Mouse (Mus musculus) liver, adult (tissue): Measurements from ENCODE around the gene Gdpd2.

Source experiments
- GATA4 ChIP-seq: IDR thresholded peaks from 2 replicates; pipeline ENCODE4 v1.6.1; 2014; ENCODE audit warnings: mild to moderate bottlenecking, low read length; ENCODE audit not compliant: insufficient replicate concordance

Gdpd2 gene

GRCm38 (mm10) chrX:100729665-100730188 lies at the start of gene Gdpd2:
Gene Gdpd2 (plus strand): TSS chrX:100729873.
- TF ChIP-seq GATA4: no peak

GRCm38 (mm10) chrX:100686527-100686926 lies 43.1 kb upstream of the Gdpd2 start:
- TF ChIP-seq GATA4: no peak

DNA sequence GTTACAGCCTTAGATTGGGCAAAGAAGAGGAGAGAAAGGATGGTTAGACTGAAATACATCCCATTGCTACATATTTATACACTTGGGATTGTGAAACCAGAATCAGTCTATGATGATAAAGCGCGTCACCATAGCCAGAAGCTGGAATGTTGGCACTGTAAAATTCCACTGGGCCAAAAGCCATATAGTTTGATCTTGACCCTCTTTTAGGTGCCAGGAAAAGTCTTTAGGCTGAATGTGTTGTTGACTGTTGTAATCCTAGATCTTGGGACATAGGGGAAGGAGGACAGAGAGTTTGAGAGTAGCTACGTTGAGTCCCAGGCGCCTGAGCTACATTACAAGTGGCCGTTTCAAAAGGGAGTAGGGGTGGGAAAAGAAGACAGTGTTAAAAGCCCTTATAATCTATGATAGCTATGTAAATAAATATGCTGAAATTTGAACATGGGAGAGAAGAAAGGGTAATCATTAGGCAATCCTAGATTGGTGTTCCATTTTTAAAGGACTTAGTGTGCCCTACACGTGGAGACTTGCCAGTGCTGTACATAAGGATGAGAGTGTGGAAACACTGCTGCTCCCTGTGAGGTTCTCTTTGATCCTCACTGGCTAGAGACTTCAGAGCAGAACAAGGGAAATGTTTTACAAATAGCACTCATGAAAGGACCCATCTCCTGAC lies 42.2 kb upstream of the Gdpd2 start:
- TF ChIP-seq GATA4: no peak

DNA sequence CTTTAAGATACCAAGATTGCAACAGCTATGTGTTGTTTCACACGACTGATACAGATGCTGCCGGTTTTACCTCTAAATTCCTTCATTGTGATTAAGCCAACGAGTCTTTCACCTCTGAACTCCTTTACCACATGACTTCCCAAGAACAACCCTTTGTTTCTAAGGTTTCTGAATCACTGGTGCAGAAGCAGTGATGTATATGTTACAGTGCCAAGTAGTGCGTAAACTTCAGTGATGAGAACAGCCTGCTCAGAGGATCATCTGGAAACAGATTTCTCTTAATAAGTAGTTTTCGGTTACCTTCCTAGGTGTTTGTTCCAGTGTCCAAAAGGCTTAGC lies 41.7 kb upstream of the Gdpd2 start:
- TF ChIP-seq GATA4: no peak

DNA sequence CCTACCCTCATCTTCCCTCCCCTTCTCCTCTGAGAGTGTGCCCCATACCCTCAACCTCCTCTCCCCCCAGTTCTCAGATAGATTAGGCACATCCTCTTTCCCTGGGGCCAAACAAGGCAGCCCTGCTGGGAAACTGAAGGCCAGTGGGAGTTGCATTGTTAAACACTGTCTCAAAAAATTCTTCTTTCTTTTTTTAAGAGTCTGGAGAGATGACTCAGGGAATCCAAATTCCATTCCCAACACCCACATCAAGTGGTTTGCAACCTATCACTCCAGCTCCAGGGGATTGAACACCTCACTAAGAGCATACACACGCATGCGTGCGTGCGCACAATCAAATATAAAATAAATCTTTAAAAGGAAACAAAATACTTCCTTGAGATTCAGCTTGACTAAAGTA lies 32.9 kb upstream of the Gdpd2 start:
- no peak for TF ChIP-seq GATA4

DNA sequence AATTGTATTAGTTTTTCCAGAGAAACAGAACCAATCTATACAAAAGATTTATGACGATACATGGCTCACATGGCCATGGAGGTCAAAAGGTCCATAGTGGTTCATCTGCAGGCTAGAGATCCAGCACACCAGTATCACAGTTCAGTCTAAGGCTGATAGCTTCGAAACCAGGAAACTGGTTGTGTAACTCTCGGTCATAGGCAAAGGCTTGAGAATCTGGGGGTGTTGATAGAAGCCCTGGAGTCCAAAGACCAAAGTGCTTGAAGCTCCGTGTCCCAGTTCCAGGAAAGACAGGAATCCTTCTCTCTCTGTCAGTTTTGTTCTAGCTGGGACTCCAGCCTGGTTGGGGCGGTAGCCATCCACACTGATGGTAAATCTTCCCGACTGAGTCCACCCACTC lies 21.6 kb upstream of the Gdpd2 start:
- no peak for TF ChIP-seq GATA4

DNA sequence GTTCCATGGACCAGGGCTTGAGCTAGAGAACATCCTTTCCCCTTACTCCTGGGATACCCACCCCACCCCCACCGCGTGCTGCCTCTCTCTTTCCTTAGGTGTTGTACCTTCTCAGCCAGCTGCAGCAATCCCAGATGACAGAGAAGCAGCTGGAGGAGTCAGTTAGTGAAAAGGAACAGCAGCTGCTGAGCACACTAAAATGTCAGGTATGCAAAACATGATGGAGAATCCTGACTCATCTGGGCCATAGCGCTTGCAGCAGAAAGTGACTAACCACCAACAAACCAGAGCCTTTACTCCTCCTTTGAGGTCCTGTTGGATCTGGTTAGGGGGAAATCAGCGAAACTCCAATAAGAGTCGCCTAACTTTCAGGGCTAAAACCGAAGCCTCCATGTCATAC lies 13.5 kb upstream of the Gdpd2 start:
- no peak for TF ChIP-seq GATA4

- no peak for TF ChIP-seq GATA4
Observed at GRCm38 (mm10) chrX:100728947-100729346, 726 bp upstream of the Gdpd2 start.

DNA sequence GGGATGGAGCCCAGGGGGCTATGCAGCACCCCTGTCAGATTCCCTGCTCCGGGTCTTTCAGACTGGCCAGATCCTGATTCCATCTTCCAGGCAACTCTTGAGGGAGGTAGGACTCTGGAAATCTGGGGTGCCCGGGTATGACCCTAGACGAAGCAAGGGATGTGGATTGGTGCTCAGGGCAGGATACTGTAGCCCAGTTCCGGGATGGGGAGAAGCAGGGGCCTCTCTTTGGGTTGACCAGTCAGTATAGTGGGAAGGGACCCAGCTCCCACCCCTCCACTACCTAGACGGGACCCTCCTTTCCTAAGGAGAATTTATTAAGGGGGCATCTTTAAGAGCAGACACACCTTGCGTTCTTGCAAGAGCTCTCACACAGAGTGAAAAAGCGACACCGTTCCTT lies 593 bp downstream of the Gdpd2 start:
- no peak for TF ChIP-seq GATA4

GRCm38 (mm10) chrX:100734359-100734758 lies 4.7 kb downstream of the Gdpd2 start:
- TF ChIP-seq GATA4: no peak

GRCm38 (mm10) chrX:100738918-100739317 lies 9.2 kb downstream of the Gdpd2 start:
- TF ChIP-seq GATA4: no peak

DNA sequence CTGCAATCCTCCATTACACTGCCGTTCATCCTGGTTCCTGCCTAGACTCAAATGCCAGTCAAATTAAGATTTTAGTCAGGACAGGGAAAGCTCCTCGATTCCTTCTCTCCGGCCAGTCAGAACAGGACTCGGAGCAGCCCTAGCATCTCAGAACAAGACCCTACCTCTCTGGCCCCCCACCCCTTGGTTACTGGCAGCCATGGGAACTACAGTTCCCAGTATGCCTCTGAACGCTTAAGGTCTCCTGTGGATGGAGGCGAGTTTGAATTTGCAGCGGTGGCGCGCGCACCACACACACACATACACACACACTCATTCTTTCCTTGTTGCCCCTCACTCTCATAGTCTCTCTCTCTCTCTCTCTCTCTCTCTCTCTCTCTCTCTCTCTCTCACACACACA lies 9.8 kb downstream of the Gdpd2 start:
- TF ChIP-seq GATA4: no peak

DNA sequence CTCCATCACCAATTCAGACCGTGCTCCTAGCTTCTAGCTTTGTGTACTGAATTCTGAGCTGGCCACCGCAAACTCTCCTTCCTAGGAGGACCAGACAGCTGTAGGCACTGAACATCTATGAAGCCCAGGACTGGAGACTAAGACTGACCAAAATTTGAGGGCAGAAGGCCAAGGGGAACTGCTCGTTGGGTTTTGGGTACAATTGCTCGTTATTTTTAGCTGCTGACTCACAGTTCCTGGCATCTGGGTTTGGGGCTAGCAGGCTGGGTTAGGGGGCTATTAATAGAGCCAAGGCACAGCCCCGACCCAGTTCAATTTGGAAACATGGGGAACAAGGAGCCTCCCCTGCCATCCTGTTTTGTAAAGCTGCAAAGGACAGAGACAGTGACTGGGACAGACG lies 11.1 kb downstream of the Gdpd2 start:
- no peak for TF ChIP-seq GATA4

DNA sequence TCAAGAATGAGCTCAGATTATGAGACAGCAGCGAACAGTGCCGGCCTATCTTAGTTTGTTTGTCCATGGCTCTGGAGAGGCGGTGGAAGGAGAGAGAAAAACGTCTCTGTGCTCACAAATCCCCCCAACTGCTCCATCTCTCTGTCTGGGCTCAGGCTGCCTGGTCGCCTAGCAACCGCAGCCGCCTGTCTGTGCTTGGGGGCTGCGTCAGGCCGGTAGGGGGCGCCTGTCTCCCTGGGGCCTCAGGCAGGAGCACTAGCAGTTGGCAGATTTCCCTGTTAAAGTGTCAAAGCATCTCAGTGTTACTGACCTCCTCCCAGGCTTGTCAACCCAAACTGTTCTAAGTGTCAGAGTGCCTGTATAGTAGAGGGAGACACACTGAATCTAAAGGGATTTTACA lies 12.3 kb downstream of the Gdpd2 start:
- TF ChIP-seq GATA4: no peak

DNA sequence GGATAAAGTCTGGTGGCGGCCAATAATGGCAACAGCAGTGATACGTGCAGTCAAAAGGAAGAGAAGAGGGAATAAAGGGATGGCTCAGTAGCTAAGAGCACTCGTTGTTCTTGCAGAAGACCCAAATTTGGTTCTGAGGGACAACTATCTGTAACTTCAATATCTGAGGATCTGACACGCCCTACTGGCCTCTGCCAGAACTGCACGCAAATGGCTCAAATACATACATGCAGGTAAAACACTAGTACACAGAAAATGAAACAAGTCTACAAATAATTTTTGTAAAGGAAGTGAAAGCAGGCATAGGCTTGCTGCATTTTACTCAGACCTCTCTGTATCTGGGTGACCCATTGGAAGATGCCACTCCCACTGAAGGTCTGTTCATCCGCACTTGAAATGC lies 36.2 kb downstream of the Gdpd2 start:
- TF ChIP-seq GATA4: no peak

DNA sequence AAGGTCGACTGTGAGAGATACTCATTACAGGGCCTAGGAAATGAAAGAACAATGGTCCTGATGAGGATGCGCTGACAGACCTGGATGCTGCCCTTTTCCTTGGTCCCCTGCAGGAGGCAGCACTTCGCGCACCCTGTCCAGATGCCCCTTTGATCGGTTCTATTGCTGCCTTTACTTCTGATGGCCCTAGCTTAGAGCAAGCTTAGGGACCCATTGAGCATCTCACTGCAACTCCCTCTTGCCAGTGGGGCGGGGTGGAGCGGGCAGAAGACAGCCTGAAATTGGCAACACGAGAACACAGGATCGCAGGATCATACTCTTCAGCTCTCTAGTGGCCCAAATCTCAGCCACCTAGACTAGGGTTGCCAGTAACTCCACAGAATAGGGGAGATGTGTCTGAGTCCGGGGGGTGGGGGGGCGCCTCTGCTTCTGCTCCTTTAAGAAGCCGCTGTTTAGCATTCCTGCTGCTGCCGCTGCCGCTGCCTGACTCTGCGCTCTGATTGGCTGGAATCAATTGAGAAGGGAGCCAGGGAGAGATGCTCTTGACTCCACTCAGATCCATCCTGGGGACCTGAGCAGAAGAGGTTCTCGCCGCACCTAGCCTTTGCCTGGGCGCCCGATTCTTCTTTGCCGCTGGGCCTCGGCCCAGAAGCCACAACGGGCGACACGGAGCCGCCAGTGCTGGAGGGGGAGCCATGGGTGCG lies 37.7 kb downstream of the Gdpd2 start, which contains the start of gene Dlg3:
TSS of gene Dlg3 (plus strand) at position 542 of the 704 bp plus-strand sequence.
- no peak for TF ChIP-seq GATA4

DNA sequence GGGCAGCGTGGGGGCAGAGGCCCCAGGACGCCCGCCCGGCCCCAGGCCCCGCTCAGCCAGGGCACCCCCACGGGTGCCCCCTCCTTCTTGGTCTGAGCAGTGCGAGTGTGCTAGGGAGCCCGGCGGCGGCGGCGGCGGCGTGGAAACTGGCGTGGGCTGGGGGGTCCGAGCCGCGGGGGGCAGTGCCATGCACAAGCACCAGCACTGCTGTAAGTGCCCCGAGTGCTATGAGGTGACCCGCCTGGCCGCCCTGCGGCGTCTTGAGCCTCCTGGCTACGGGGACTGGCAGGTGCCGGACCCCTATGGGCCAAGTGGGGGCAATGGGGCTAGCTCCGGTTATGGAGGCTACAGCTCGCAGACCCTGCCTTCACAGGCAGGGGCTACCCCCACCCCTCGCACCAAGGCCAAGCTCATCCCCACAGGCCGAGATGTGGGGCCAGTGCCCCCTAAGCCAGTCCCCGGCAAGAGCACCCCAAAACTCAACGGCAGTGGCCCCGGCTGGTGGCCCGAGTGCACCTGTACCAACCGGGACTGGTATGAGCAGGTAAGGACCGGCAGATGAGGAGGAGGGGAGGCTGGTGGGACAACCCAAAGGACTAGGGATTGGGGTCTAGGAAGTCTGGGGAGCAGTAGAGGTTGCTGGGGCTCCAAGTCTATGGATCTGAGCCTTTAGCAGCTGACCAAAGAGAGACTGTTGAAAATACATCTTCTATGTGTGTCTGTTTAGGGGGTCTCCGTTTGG lies 38.4 kb downstream of the Gdpd2 start:
- no peak for TF ChIP-seq GATA4

- no peak for TF ChIP-seq GATA4
Observed at GRCm38 (mm10) chrX:100769281-100769680, 39.6 kb downstream of the Gdpd2 start.
